Mouse (Mus musculus): ENCODE measurements around the gene Tollip.

DNA sequence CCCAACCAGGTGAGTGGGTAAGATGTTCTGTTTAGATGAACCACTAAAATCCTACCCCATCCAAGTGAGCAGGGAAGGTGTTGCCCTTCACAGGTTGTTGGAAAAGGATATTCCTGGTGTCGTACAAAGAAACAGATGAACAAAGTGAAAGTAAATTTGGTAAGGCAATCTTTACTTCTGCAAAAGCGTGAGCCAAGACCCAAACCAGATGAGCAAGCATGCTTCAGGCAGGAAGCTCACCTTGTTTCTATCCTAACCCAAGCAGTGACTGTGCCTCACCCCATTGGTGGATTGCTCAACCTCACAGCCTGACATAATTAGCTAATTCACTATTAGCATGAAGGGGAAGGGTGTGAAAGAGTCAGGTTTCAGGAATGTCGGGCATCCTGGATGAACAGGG lies 7.0 kb downstream of the Tollip start:
- TF ChIP-seq CTCF (conservative IDR thresholded peaks at IDR 0.05; ENCODE audit: low read length) (no peak), NANOG (IDR thresholded peaks at IDR 0.05; ENCODE audit: borderline replicate concordance, low read length) (no peak)
